Mouse (Mus musculus): Measurements from ENCODE around the gene Cmbl.

- TF ChIP-seq CTCF (IDR thresholded peaks at IDR 0.05; ENCODE audit: low read depth, low read length), result no peak
- no peak for TF ChIP-seq POLR2A (IDR thresholded peaks at IDR 0.05; ENCODE audit: extremely low read depth, insufficient read depth, low read length)
Observed at GRCm38 (mm10) chr15:31561390-31561789, 3.8 kb upstream of the Cmbl start.
